Mouse (Mus musculus) bone marrow macrophage, adult 2 months (primary cell): ENCODE measurements at regions not wholly inside any gene's neighbourhood (a gene's known extent, or its start where the extent isn't known, plus 50 kb on each side); places are given as distances from the start of the nearest gene placed in this dataset.

Source experiments
- H3K27ac ChIP-seq: 2 replicates; pipeline ENCODE4 v1.5.1; 2012; ENCODE audit warnings: low read depth, low read length; ENCODE audit not compliant: insufficient read depth
- H3K4me1 ChIP-seq: 2 replicates; pipeline ENCODE4 v1.6.1; 2012; ENCODE audit warnings: low read length; ENCODE audit not compliant: control insufficient read depth, insufficient read depth
- H3K4me3 ChIP-seq: 2 replicates; pipeline ENCODE4 v1.5.1; 2012; ENCODE audit warnings: mild to moderate bottlenecking, low read length, moderate library complexity; ENCODE audit not compliant: insufficient read depth
- CTCF ChIP-seq: IDR thresholded peaks from 2 replicates; pipeline ENCODE4 v1.5.1; 2012; ENCODE audit warnings: low read depth, mild to moderate bottlenecking, low read length, moderate library complexity
- POLR2A ChIP-seq: IDR thresholded peaks from 2 replicates; pipeline ENCODE4 v1.6.1; 2012; ENCODE audit warnings: mild to moderate bottlenecking, low read depth, low read length, borderline replicate concordance

DNA sequence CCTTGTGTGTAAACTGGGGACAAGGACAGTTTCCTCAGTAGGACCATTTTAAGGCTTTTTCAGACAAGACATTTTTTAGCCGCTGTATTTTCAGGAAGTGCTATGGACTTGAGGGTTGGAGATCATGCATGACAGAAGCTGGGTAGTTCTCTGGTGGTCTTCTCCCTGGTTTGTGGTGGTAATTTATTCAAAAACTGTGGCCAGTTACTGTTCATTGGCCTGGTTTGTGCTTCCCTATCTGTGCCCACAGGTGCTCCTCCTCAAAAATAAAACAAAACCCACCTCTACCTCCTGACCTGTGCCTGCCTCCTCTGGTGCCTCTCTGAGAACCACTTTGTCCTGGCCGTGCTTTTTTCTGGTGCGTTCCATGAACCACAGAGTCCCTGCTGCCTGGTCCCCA, 177.3 kb upstream of the Mrps10 start:
- peaks cover 36% of the 10 kb centered on the region for H3K4me1 ChIP-seq
- no peak overlapping the region for H3K4me3 ChIP-seq
- H3K27ac ChIP-seq, result peak overlapping the region; percentile 51
- TF ChIP-seq CTCF (no peak), POLR2A (no peak)

DNA sequence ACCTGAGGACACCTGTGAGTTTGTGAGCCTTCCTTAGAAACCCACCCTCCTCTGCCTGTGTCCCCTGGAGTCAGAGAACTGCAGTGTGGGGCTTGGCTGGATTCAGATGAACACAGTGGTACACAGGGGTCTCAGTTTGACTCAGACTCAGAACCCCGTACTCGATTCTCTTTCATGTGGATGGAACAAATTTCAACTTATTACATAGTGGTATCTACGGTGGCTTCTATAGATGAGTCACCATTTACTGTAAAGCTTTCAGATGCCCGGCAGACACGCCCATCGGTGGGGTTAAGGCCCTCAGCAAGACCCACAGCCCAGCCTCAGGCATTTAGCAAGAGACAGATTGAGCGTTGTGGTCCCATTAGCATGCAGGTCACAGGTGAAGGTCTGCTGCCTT, 178.9 kb upstream of the Mrps10 start:
- H3K4me3 ChIP-seq, result no peak overlapping the region
- H3K4me1 ChIP-seq, result peaks cover 39% of the 10 kb centered on the region
- TF ChIP-seq POLR2A, result no peak
- TF ChIP-seq CTCF, result no peak
- no peak overlapping the region for H3K27ac ChIP-seq

- peak overlapping the region; percentile 23 for H3K4me3 ChIP-seq
- H3K4me1 ChIP-seq, result peaks cover 45% of the 10 kb centered on the region
- no peak for TF ChIP-seq CTCF
- TF ChIP-seq POLR2A, result no peak
- H3K27ac ChIP-seq, result peak overlapping the region; percentile 86
Observed at GRCm38 (mm10) chr17:47184148-47184547, 173.8 kb upstream of the Ubr2 start.

- TF ChIP-seq POLR2A (no peak), CTCF (no peak)
- Histone ChIP-seq H3K4me1 (peaks cover 55% of the 10 kb centered on the region), H3K4me3 (no peak overlapping the region), H3K27ac (no peak overlapping the region; the same call in 1 of the 2 replicates)
Observed at GRCm38 (mm10) chr17:47182118-47182517, 171.8 kb upstream of the Ubr2 start.

GRCm38 (mm10) chr17:47179410-47179809, 169.1 kb upstream of the Ubr2 start:
- no peak overlapping the region for H3K27ac ChIP-seq
- no peak overlapping the region for H3K4me3 ChIP-seq
- TF ChIP-seq CTCF (no peak), POLR2A (no peak)
- H3K4me1 ChIP-seq, result peaks cover 52% of the 10 kb centered on the region

- Histone ChIP-seq H3K4me3 (no peak overlapping the region), H3K27ac (no peak overlapping the region), H3K4me1 (peaks cover 52% of the 10 kb centered on the region)
- no peak for TF ChIP-seq POLR2A
- no peak for TF ChIP-seq CTCF
Observed at GRCm38 (mm10) chr17:47178705-47179104, 168.3 kb upstream of the Ubr2 start.

- no peak for TF ChIP-seq POLR2A
- no peak for TF ChIP-seq CTCF
- no peak overlapping the region for H3K27ac ChIP-seq
- H3K4me3 ChIP-seq, result no peak overlapping the region
- peaks cover 46% of the 10 kb centered on the region for H3K4me1 ChIP-seq
Observed at GRCm38 (mm10) chr17:47177671-47178246, 167.4 kb upstream of the Ubr2 start.

GRCm38 (mm10) chr17:47176328-47176727, 166.0 kb upstream of the Ubr2 start:
- Histone ChIP-seq H3K27ac (no peak overlapping the region), H3K4me3 (no peak overlapping the region), H3K4me1 (peaks cover 34% of the 10 kb centered on the region)
- no peak for TF ChIP-seq CTCF
- no peak for TF ChIP-seq POLR2A

DNA sequence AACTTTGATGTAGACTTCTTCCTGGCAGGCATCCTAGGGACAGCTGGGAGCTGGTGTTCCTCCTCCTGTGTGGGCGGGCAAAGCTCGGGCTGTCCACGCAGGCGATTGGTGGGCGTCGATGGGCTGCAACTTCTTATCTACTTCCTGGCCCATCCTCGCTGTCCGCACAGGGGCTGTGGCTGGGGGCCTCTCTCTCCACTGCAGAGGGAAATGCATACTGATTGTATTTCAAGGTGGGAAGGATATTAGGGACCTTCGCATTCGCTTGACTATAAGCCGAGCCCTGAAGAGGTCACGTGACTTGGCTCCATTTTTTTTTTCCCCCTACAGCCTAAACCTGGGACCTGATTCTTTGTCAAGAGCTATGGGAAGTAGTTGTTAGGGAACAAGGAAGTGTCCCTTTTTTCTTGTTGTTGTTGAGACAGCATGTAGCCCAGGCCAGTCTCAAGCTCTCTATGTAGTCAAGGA, 164.4 kb upstream of the Ubr2 start:
- Histone ChIP-seq H3K27ac (peak overlapping the region; percentile 58), H3K4me3 (peak overlapping the region; percentile 50), H3K4me1 (peaks cover 31% of the 10 kb centered on the region)
- TF ChIP-seq POLR2A (no peak), CTCF (no peak)

DNA sequence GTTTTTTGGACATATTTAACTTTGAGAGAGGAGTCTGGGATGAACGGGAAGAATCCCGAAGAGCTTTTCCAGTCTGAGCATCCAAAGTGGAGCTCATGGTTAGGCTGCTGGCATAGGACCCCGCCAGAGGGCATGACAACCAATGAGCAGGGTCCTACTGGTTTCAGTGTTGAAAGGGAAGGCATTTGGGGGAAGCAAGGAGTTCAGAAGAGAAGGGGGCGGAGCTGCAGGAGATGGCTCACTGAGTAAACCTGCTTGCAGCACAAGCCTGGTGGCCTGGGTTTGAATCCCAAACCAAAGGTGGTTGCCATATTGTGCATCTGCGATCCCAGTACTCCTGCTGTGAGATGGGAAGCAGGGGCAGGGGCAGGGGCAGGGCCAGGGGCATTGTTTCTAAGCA, 161.4 kb upstream of the Ubr2 start:
- H3K4me1 ChIP-seq, result peaks cover 19% of the 10 kb centered on the region
- no peak for TF ChIP-seq CTCF
- no peak for TF ChIP-seq POLR2A
- no peak overlapping the region for H3K4me3 ChIP-seq
- H3K27ac ChIP-seq, result no peak overlapping the region

DNA sequence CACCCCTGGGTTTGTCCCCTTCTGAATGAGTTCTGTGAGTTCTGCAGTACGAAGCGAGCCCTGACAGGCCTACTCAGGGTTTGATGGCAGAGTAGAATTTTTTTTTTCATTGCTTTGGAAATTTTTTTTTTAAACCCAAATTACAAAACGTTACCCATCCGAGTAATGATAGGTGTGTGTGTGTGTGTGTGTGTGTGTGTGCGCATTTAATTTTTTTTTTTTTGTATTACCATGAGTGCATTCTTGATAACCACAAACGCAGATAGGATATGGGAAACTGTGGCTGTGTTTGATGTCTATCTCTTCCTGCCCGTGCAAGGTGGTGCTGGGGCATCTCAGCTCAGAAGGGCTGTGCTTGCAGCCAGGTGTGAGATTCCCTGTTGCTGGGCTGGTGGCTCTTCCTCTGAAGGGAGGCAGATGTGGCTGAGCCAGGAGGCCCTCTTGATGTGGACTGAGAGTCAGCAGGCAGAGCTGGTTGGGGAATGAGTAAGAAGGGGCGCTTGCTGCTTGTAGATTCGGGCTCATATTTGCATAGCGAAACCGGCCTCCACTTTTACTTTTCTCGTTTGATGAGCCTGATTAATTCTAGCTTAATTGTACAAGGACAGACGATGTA, 160.7 kb upstream of the Ubr2 start:
- TF ChIP-seq POLR2A, result no peak
- TF ChIP-seq CTCF, result no peak
- peaks cover 19% of the 10 kb centered on the region for H3K4me1 ChIP-seq

More for the DNA sequence above, 160.7 kb upstream of the Ubr2 start:
- Histone ChIP-seq H3K4me3 (no peak overlapping the region), H3K27ac (no peak overlapping the region)
